Mouse (Mus musculus) heart, postnatal 0 days (tissue): ENCODE measurements around the gene Upp2. TPM values are rescaled to one million over a fixed set of nuclear protein-coding genes. Genes with fewer than 3 reads are reported as not detected.

Source experiments
- ATAC-seq: fragments of 200-750 bp; cut with Nextera tagmentation; 2 replicates; pipeline ENCODE4 v1.8.0; 2017; ENCODE audit warnings: low read depth, moderate number of reproducible peaks, moderate library complexity; ENCODE audit not compliant: insufficient read depth
- DNase-seq: peaks from one replicate; pipeline ENCODE4 v3.0.0-alpha.2; 2016; ENCODE audit warnings: low spot score
- H3K27ac ChIP-seq: fragments of 300-500 bp; sonication (generic); 2 replicates; pipeline ENCODE4 v1.5.1; 2014; ENCODE audit warnings: low read depth, mild to moderate bottlenecking
- H3K27me3 ChIP-seq: fragments of 300-500 bp; sonication (generic); 2 replicates; pipeline ENCODE4 v1.6.1; 2014; ENCODE audit warnings: low read length, mixed read lengths; ENCODE audit not compliant: control insufficient read depth, insufficient read depth
- H3K36me3 ChIP-seq: fragments of 300-500 bp; sonication (generic); replicated peaks from 2 replicates; pipeline ENCODE4 v1.6.1; 2014; ENCODE audit warnings: low read length, mixed read lengths; ENCODE audit not compliant: control insufficient read depth, insufficient read depth
- H3K4me1 ChIP-seq: fragments of 300-500 bp; sonication (generic); 2 replicates; pipeline ENCODE4 v1.6.1; 2014; ENCODE audit warnings: antibody characterized with exemption; ENCODE audit not compliant: control insufficient read depth, insufficient read depth
- H3K4me2 ChIP-seq: fragments of 300-500 bp; sonication (generic); 2 replicates; pipeline ENCODE4 v1.6.1; 2014; ENCODE audit warnings: low read depth, mild to moderate bottlenecking, low read length, moderate library complexity
- H3K4me3 ChIP-seq: fragments of 300-500 bp; sonication (generic); 2 replicates; pipeline ENCODE4 v1.5.1; 2014; ENCODE audit warnings: low read depth, low read length
- H3K9ac ChIP-seq: fragments of 300-500 bp; sonication (generic); replicated peaks from 2 replicates; pipeline ENCODE4 v1.6.1; 2014; ENCODE audit warnings: low read depth, low read length, mixed read lengths
- H3K9me3 ChIP-seq: fragments of 300-500 bp; sonication (generic); replicated peaks from 2 replicates; pipeline ENCODE4 v1.6.1; 2016; ENCODE audit warnings: low read length; ENCODE audit not compliant: control insufficient read depth
- CTCF ChIP-seq: IDR thresholded peaks from 2 replicates; pipeline ENCODE4 v1.5.1; 2016; ENCODE audit warnings: antibody characterized with exemption, control low read depth, low read depth
- EP300 ChIP-seq: IDR thresholded peaks from 2 replicates; pipeline ENCODE4 v1.6.1; 2016; ENCODE audit warnings: antibody characterized with exemption, low read depth
- WGBS: fragments of 180-500 bp; shearing (Covaris S2); extraction: QIAGEN DNeasy Blood & Tissue Kit; methylation state at CpG from one replicate; pipeline ENCODE4 v1.1.7; 2014; 5-methylcytosine and 5-hydroxymethylcytosine counted together
- polyA plus RNA-seq: library from polyadenylated mRNA; unstranded; fragments of >200 nt; fragmentation: Nextera tagmentation; extraction: Ambion mirVana; gene quantifications from 2 replicates; pipeline ENCODE4 v1.2.1, GENCODE M21; 2015
- total RNA-seq: library from RNA; depleted of rRNA; stranded (reverse); fragments of >200 nt; gene quantifications from 2 replicates; pipeline ENCODE4 v1.2.3, GENCODE M21; 2014; ENCODE audit warnings: low replicate concordance; rRNA removed

Gene Upp2
- total and polyA plus RNA-seq, 2 experiments from 2014 or later, result 0.92 to 4.3 TPM

- no peak overlapping the region for H3K9ac ChIP-seq
- H3K27ac ChIP-seq, result no peak overlapping the region
- no peaks in the 10 kb centered on the region for H3K4me1 ChIP-seq
- no peaks in the 10 kb centered on the region for H3K36me3 ChIP-seq
- DNase-seq (peak; percentile 10), ATAC-seq (peak; percentile 49; the same call in 1 of the 2 replicates)
- no peak overlapping the region for H3K4me2 ChIP-seq
- 41% methylated on average over 7 of the region's 7 CpGs for WGBS
- H3K9me3 ChIP-seq, result no peaks in the 10 kb centered on the region
- no peak overlapping the region for H3K4me3 ChIP-seq
- no peaks in the 10 kb centered on the region for H3K27me3 ChIP-seq
- TF ChIP-seq CTCF (peak; percentile 39; the same call in 1 of the 2 replicates), EP300 (no peak)
These were observed 263.1 kb downstream of the Upp2 start for GRCm38 (mm10) chr2:58829981-58830742.

- H3K9ac ChIP-seq, result no peak overlapping the region
- no peaks in the 10 kb centered on the region for H3K9me3 ChIP-seq
- no peaks in the 10 kb centered on the region for H3K36me3 ChIP-seq
- H3K27ac ChIP-seq, result no peak overlapping the region
- no peaks in the 10 kb centered on the region for H3K4me1 ChIP-seq
- DNase-seq, result no peak
- H3K27me3 ChIP-seq, result no peaks in the 10 kb centered on the region
- TF ChIP-seq EP300, result no peak
- TF ChIP-seq CTCF, result no peak
- no peak overlapping the region for H3K4me2 ChIP-seq
- H3K4me3 ChIP-seq, result no peak overlapping the region
- ATAC-seq, result no peak
- 78% methylated on average over 20 of the region's 20 CpGs for WGBS
These were observed 265.3 kb downstream of the Upp2 start for GRCm38 (mm10) chr2:58832253-58832980.

- Histone ChIP-seq H3K4me2 (no peak overlapping the region), H3K4me1 (no peaks in the 10 kb centered on the region), H3K27me3 (no peaks in the 10 kb centered on the region), H3K27ac (no peak overlapping the region), H3K4me3 (no peak overlapping the region), H3K9ac (no peak overlapping the region), H3K9me3 (no peaks in the 10 kb centered on the region), H3K36me3 (no peaks in the 10 kb centered on the region)
- DNase-seq (no peak), ATAC-seq (no peak)
- no peak for TF ChIP-seq EP300
- TF ChIP-seq CTCF, result no peak
- WGBS, result 84% methylated on average over 3 of the region's 3 CpGs
These were observed 273.9 kb downstream of the Upp2 start for GRCm38 (mm10) chr2:58841021-58841420.

- Histone ChIP-seq H3K9me3 (no peaks in the 10 kb centered on the region), H3K27me3 (no peaks in the 10 kb centered on the region), H3K4me3 (no peak overlapping the region), H3K4me1 (no peaks in the 10 kb centered on the region), H3K36me3 (no peaks in the 10 kb centered on the region), H3K9ac (no peak overlapping the region), H3K27ac (no peak overlapping the region), H3K4me2 (no peak overlapping the region)
- 76% methylated on average over 4 of the region's 4 CpGs for WGBS
- ATAC-seq (no peak), DNase-seq (no peak)
- TF ChIP-seq EP300 (no peak), CTCF (no peak)
These were observed 275.3 kb downstream of the Upp2 start for GRCm38 (mm10) chr2:58842443-58842842.

Other genes starting within 250 kb of the Upp2 start
- 0.31 and 0.46 TPM in 2 replicates for gene Acvr1c, start 209.4 kb upstream of the Upp2 start, total RNA-seq
- 0.51 and 0.53 TPM in 2 replicates for gene Acvr1c, start 209.4 kb upstream of the Upp2 start, polyA plus RNA-seq
- gene Gm17409, start 97.2 kb upstream of the Upp2 start, total RNA-seq, result not detected in 2 replicates
- gene Gm17409, start 97.2 kb upstream of the Upp2 start, polyA plus RNA-seq, result not detected in 2 replicates
- 13.5 and 20.9 TPM in 2 replicates for gene Acvr1, start 141 bp upstream of the Upp2 start, total RNA-seq
- gene Acvr1, start 141 bp upstream of the Upp2 start, polyA plus RNA-seq, result 5.0 and 5.9 TPM in 2 replicates